12 mouse cellular contexts compared by ENCODE assay signal in the genomic region with DNA sequence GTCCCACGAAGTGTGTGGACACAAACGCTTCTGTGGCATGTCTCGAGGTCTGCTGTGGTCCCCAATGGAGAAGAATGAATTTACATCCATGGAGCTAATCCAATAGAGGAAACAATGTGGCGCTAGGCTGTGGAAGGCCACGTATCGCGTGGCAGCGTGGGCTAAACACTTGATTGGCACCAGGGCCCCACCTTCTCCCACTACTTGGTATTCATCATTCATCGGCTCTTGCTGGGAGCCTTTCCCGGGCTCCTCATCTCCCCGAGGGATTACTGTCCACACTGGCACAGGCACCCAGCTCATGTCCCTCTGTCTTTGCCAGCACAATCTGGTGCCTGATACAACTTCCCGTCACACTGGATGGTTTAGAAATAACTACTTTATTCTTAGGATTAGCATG.
DNase-seq lines count a peak whose midpoint lies in the region; ATAC-seq and TF ChIP-seq lines count a peak whose summit lies in the region.
"Had no signal": no experiment of that assay in that cellular context is flagged by ENCODE, and none has a peak within 500 bp of the region (broad histone marks: within the 10 kb centered on the region; RNA-seq: fewer than 3 reads in every experiment).

No protein-coding gene starts in this region.

- DNase-seq in frontal cortex, postnatal 25 days (ENCODE audit: low spot score in 2 of 2): no peak
- peak; percentile 15 to 23 for DNase-seq in layer of hippocampus, adult 2 months (ENCODE audit: low spot score in 2 of 2)
- no peak for DNase-seq in layer of hippocampus, postnatal 25 days (ENCODE audit: extremely low spot score in 1 of 2, low spot score in 1 of 2)
- peak; percentile 13 for DNase-seq in right cerebral cortex, adult 18-20 months
- DNase-seq in right cerebral cortex, adult 2 months (ENCODE audit: low spot score in 2 of 2): no peak
- DNase-seq in skeletal muscle tissue, adult 2 months (ENCODE audit: low read depth, low spot score): peak; percentile 40
- DNase-seq: thymus, adult 2 months had no signal

- no peak overlapping the region for H3K4me3 ChIP-seq in layer of hippocampus, adult 2 months
- H3K4me3 ChIP-seq: embryonic facial prominence, embryonic 12.5 days; liver, embryonic 12.5 days; lung, embryonic 15.5 days; neural tube, embryonic 13.5 days had no signal

- no peak overlapping the region for H3K27ac ChIP-seq in layer of hippocampus, adult 2 months
- H3K27ac ChIP-seq: embryonic facial prominence, embryonic 12.5 days; liver, embryonic 12.5 days; neural tube, embryonic 13.5 days had no signal

- ATAC-seq in frontal cortex, adult (ENCODE audit: low TSS enrichment): peak; percentile 64
- ATAC-seq: liver, embryonic 12.5 days had no signal

- TF ChIP-seq CTCF in layer of hippocampus, adult 2 months (conservative IDR thresholded peaks at IDR 0.05): no peak

Comparison
In these comparisons a context has a peak if more than half of its experiments do, and no peak if none do; other contexts are left out.
1. DNase-seq: peak in layer of hippocampus, adult 2 months (2 of 2), right cerebral cortex, adult 18-20 months (single experiment) and skeletal muscle tissue, adult 2 months (single experiment); none in frontal cortex, postnatal 25 days (0 of 2), layer of hippocampus, postnatal 25 days (0 of 2) and right cerebral cortex, adult 2 months (0 of 2).